Mouse (Mus musculus) right cerebral cortex, postnatal 14 days (tissue): ENCODE measurements at regions not wholly inside any gene's neighbourhood (a gene's known extent, or its start where the extent isn't known, plus 50 kb on each side); places are given as distances from the start of the nearest gene placed in this dataset.

Source experiments
- DNase-seq: peaks from one replicate; pipeline ENCODE4 v3.0.0; 2022

DNA sequence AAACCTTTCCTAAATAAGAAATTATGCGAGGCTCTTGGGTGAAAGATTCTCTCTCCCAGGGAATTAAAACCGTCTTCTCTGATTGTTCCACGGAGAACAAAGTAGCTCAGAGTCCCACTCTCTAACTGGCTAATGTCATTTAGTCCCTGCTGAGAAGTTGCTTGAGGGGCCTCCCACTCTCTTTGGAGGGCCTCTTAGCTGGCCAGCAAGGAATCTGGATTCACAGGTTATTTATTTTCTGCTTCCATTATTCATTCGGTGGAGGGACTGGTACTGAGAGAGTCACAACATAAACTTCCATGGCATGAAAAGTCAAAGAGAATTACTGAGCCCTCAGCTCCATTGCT is 210.8 kb downstream of the Mex3b start:
- no peak for DNase-seq

DNA sequence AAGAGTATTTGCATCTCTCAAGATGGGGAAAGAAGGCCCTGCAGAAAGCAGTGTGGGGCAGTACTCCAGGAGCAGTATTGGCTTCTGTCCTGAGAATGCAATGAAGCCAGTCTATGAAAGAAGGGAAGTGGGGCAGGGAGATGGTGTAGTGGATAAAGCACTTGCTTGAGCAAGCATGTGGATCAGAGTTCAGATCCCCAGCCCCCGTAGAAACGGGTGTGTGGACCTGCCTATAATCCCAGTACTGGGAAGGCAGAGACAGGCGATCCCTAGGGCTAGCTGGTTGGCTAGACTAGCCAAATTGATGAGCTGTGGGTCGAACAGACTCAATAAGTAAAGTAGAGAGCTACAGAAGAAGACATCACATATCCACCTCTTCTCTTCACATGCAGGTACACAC is 211.6 kb downstream of the Mex3b start:
- no peak for DNase-seq

DNA sequence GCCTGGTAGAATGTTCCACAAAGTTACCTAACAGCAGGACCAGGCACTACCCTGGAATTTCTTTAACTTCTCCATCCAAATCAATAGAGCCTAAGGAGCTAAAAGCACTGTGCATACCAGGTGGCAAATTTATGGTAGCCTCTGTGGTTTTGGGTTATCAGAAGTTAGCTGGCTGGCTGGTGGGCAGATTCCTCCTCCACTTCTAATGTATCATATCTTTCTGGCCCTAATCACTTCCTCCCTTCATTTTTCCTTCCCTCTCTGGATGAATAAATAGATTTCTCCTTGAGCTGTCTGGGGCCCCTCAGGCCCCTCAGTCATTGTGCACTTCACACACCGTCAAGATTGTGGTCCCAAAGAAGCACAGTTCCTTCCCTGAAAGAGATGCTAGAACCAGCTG is 212.7 kb downstream of the Mex3b start:
- DNase-seq: no peak

DNA sequence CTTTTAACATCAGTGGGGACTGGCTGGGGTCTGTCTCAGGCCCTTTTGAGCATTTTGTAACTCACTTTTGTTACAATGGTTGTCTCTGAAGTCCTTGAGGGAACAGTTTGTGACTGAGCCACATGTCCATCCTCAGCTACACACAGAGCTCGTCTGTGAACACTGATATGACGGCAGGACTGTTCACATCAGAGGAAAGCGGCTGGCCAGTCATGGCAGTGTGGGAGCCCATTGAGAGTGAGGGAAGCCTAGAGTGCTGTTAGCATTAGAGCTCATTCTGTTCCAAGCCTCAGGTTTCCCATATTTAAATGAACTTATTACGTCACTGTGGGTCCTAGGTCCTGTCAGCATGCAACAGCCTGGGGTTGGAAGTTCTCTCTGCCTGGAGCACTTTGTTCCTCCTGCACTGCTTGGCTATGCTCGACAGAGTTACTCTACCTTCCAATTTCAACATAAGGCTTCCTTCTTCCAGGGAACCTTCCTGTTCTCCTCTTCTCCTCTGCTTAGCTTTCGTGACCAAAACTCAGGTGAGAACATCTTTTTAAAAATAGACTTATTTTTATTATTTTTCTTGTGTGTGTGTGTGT is 217.5 kb downstream of the Mex3b start:
- no peak for DNase-seq

DNA sequence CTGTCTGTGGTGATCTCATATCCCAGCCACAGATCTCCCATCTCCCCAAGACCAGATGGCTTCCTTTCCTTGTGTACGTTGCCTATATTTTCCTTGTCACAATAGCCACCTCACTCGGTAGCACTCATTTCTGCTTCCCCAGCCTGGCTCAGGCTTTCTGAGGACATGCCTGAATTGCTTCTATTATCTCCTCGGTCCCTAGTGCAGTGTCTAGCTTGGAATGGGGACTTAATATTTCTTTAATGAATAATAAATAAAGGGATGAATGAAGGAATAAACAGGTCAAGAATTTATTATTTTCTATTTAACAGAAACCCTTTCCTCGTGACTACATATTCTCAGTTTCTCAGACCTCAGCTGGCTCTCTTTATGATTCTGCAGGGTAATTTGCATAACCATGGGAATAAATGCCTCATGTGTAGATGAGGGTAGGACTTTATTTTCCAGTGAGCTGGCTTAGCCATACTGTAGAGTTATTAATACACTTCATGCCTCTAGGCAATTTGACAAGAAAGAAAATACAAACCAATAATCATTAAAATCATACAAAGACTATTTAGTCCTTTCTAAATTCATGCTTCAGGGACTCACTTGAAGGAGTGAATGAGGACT is 218.5 kb downstream of the Mex3b start:
- DNase-seq: no peak

DNA sequence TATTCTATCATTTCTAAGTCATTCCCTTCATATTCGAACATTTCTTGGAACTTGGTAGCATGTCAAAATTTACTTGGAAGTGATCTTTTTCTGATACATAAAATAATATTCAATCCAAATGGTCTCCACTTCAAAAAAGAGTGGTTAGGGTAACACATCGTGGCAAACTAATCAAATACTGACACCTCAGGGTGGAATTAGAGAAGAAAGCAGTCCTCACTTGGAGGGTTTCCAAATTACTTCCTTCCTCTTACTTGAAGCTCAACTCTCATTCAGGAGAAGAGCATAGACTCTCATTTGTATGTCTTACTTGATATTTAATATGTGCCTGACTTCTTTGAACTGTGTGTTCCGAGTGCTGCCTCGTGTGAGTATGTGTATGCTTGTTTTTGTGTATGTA is 220.3 kb downstream of the Mex3b start:
- DNase-seq: no peak

DNA sequence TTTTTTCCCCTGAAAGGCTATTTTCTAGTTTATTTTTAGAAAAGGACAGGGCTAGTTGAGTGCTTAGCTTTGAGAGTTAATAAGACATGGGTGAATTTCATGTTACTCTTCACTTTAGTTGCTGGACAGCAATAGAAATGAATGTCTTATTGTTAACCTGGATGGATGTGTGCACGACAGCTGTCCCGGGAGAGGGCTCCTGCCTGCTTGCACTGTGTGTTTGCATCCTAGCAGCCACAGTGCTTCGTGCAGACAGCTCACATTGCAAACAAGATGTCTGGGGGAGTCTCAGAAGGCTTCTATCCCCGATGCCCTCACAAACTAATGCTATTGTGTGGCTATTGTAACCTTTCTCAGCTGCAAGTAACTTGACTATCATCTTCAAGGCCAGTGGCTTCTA is 221.0 kb downstream of the Mex3b start:
- no peak for DNase-seq

DNA sequence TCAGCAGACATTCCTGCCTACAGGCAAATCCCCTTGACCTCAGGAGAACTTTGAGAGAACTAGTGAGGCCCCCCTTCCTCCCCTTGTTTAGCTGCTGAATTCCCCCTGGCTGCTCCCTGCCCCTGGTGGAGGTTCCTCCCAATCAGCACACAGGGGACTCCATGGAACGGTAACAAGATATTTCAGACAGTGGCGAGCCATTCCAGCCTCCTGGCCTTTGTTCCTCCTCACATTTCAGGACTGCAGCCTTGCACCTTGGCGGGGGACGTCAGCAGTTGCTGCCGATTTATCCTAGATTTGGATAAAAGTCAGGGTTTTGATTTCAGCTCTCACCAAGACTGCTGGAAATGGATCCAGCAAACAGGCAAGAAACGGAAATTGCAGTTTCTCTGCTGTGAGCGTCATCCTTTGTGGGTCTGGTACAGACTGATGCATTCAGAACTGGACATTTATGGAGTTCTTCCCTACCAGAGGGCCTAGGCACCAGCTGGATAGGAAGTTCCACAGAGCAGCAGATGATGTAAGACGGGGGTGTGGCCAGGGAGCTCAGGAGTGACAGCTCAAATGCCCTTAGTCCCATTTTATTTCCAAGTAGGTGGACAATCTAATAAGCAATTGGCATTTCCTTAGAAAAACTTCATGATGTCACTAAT is 222.3 kb downstream of the Mex3b start:
- no peak for DNase-seq

DNA sequence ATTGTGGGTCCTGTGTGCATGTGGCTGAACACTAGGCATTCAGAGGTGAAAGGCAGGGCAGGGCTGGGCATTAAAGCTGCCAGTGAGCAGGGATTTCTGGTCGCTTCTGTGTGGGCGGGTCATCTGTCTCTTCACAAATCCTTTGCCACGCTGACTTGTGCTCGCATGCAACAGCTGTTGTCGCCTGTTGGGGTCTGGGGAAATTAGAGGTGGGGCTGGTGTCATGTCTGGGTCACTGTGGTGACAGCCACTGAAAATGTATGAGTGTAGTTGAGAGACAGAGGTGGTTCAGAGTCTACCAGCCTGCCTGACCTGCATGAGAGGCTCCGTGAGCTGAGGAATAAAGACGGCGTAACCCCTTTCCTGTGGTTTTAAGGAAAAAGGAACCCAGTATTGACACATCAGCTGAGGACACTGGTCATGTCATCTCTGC is 226.8 kb downstream of the Mex3b start:
- DNase-seq: no peak

DNA sequence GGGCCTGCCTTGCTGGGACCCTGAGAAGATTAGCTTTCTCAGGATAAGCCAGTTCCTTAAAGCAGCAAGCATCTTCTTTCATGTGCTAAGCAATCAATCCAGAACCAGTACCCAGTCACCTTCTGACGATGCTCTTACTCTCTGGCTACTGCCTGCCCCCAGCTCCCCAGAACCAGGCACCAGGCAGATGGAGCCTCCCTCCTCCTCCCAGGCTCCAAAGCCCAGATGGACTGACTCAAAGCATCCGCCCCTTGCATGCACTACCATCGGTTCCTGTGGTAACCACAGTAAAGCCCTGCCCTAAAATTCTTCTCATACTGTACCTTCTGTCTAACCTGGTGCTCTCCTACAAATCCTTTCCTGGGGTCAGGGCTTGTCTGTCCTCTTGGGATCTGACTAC is 227.8 kb downstream of the Mex3b start:
- DNase-seq: peak; percentile 31

DNA sequence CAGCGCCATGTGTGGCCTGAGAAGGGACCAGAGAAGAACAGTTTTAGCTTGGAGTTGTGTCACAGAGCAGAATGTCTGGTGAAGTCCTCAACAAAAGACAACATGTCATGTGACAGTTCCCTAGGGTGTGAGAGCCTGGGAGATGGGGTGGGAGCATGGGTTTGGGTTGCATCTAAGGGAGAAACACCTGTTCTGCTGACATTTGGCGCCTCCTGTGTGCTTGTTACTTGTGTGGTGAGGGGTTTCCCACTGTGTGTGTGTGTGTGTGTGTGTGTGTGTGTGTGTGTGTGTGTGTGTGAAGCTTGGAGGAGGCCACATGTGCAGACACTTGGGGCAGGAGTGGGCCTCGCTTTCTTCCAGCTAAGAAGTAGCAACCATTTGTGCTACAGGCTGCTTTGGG is 228.5 kb downstream of the Mex3b start:
- DNase-seq: no peak

DNA sequence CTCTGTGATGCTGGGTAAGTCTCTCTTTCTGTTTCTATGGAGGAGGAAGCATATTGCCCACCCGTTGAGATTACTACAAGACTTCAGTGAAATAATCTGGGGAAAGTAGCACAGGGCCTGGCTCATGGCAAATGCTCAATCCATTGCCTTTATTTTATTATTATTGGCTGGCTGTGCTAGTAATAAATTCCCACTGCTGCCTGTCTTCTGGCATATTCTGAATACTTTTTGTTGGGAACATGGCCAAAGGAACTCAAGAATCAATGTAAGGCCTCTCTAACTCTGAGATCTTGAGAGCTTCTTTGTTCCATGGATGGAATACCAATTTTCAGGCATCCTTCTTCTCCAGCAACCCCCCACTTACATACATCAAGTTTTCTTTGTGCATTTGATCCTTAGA is 237.3 kb downstream of the Mex3b start:
- no peak for DNase-seq

DNA sequence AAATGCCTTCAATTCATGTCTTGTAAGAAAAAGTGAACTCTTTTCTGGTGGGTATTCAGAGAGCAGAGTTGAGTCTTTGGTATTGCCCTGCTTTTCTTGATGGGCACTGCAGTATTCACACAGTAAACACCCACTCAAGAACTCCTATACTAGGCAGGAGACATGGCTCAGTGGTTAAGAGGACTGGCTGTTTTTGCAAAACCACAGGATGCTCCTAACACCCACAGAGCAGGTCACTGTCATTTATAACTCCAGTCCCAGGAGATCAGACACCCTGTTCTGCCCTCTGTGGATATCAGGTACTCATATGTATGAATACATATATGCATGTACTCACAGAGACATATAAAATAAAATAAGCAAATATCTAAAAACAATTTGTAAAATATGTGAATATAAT is 238.5 kb downstream of the Mex3b start:
- no peak for DNase-seq

DNA sequence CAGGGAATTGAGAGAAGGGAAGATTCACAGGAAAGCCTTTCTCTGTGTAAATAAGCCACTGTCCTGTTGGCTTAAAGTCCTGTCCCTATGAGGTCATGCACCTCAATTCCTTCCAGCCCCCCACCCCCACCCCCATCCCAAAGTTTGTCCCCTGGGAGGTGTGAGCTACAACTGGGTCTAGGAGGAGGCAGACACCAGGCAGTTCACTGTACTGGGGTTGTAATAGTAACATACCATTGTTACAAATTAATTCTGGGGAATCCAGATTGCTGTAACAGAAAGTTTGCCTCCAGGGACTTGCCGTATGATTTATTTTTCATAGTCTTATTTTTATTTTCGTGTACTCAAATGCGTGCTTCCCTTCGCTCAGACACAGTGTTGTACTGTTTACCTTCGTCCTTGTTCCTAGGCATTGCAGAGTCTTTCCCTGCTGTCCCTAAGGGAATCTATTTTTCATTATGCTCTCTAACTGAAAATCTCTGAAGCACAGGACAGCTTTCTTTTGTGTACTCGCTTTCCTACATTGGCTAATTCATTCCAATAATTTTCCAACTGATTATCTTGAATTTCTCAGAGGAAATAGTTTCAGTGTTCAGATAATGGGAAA is 244.2 kb downstream of the Mex3b start:
- no peak for DNase-seq

DNA sequence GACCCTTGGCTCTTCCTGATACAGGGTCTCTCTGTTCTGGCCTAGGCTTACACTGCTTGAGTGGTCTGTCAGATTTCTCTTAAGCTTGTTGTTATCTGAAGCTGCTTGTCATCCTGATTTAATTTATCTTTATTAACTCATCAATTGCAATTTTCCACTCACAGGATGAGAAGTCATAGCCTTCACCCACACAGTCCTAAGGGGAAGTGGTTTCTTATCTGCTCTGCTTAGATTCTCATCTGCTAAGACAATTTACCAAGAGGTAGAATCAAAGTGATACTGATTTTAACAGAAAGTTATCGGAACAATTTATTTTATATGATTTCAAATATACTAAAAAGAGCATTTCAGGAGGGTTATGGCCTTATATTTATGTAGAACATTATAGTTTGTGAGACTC is 249.4 kb downstream of the Mex3b start:
- no peak for DNase-seq

DNA sequence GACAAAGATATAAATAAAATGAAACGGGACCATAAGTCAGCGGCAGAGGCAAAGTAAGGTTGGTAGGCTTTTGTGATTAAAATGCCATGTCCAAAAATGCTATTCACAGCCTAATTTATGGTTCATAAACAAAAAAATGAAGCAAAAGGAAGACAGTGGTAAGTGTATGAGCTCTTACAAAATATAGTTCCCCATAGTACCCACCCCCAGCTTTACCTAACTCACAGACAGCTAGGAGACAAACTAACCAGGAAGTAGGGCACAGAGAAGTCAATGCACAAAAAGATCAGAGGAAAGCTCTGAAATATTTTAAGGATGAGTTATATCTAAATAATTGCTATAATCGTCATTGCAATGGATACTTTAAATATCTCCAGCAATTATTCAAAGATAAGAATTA is 249.9 kb downstream of the Mex3b start:
- no peak for DNase-seq

DNA sequence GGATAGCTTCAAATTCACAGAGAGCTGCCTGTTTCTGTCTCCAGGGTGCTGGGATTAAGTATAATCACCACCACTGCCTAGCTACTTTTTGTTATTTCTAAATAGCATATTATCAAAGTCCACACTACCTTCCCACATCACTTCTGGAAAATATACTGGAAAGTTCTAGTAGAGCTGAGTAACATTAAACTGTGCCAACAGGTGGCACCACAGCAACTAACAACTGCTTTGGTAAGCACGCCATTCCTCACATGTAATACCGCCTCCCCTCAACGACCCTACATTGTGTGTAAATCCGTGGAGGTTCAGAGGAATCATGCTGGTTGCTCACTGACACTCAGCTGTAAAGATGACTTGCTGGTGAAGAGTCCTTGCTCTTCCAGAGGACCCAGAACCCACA is 259.1 kb downstream of the Mex3b start:
- DNase-seq: no peak

DNA sequence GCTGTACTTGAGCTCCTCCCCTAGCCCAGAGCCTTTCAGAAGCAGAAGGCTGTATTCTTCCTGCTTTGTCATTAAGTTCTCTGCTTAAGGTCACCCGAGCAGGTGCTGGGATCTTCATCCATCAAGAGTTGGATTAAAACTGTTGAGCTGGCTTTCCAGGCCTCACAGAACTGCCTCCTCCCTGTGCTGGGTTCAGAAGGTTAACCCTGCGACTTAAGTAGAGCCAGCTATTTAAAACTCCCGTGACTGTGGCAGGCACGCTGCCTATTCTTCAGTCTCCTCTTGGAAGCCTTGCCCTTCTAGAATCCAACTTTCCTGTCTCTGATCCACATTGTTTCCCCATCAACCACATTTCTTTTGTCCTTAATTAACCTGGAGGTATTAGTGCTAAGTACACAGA is 273.1 kb downstream of the Mex3b start:
- DNase-seq: no peak

DNA sequence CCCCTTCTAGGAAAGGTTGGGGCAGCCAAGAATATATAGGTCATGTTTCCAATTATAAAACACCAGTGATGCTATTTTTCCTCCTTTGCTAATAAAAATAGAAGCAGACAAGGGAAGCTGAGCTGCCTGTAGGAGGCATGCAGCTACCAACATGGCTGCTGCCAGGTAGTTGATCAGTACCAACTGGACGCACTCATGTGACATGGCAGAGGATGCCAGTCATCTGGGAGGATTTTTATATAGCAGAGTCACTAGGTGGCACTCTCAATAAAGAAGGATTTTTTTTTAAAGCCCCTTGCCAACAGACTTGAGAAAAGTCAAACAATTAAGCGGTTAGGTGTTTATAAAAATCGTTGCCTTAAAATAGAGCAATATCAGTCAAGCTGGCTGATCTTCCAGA is 273.5 kb downstream of the Mex3b start:
- no peak for DNase-seq

DNA sequence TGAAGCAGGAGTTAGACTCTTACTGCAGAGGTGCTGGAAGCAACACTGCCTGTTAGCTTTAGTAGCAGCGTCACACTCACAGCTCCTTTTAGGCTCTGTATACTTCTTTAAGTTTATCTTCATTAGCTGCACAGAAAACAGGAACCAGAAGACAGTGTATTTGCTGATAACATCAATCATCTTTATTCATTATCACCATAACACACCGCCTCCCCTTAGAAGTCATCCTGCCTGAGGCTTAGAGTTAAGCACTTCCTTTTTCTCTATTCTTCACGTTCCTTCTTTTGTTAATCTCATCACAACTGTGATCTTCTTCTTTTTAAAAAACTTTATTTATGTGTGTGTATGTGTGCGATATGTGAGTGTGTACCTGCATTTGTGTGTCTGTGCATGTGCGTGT is 276.9 kb downstream of the Mex3b start:
- no peak for DNase-seq

DNA sequence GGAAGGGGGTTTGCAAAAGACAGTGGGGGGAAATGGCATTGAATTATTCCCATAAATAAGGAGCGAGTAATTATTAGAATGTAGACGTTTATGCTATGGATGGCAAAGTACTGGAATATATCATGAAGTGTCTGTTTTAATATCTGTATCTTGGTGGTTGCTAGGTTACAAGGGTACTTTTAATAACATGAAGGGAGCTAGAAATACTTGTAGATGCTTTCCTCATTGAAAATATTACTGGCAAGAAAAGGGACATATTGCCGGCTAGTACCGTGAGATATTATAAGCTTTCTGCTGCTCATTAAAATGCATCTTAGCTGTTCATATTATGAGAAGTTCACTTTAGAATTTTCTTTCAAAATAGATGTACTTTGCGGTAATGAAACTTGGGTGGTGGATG is 278.4 kb downstream of the Mex3b start:
- no peak for DNase-seq

DNA sequence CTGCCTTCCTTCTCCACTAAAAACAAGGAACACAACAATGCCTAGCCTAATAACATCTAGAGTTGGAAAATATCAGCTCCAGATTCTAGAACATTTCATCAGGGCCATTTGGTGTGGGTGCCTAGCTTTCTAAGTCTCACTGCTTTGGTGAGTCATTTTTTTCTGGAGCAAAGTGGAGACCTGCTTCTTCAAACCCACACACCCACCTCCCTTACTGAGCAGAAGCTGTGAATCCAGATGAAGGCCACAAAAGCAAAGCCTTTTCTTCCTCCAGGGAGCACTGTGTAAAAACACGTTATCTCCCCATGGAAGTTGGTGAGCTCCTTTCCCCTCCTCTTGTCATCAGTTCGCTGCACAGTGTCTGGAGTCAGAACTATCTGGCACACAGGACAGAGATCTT is 294.1 kb downstream of the Mex3b start:
- DNase-seq: no peak

DNA sequence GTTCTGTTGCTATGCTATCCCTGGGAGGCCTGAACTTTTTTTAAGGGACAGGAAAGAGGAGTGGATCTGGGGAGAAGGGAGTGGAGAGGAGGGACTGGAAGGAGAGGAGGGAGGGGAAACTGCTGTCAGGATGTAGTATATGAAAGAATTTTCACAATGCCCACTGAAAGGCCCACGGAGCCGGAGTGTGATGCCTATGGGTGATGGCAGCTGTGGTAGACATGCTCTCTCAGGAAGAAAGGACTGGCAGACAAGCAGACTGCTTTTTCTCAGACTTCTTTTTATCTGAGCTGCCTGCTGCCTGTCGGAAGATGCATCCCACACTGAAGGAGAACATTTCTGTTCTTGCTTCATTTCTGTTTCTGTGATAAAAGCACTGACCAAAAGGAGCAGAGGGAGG is 295.7 kb downstream of the Mex3b start:
- DNase-seq: no peak

DNA sequence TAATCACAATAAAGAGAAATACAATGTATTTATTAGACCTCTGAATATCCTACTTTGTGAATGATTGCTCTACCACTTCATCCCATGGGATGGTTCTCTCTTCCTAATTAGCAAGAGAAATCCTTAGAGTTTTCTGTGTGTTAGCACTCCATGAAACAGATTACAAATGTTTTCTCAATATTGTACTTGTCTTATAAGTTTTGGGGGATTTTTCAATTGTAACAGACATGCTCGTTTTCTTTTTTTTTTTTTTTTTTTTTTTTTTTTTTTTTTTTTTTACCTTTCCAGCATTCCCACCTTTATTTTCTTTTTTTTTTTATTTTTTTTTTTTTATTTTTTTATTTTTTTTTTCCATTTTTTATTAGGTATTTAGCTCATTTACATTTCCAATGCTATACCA is 312.3 kb downstream of the Mex3b start:
- DNase-seq: no peak

DNA sequence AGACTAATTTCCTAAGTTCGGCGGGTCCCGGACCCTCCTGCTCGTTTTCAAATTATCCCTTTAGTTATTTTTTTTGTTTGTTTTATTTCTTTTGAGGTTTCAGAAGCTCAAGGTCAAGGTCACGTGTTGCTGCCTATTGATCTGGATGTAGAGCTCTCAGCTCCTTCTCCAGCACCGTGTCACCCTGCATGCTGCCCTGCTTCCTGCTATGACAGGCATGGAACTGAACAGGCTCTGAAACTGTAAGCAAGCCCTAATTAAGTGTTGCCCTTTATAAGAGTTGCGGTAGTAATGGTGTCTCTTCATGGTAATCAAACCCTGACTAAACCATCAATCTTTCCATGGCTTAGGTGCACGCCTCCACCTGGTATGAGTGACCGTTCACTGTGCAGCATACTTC is 319.2 kb downstream of the Mex3b start:
- DNase-seq: no peak
